18 mouse cellular contexts compared by ENCODE assay signal in genomic region chr6:5427033-5427432, GRCm38 (mm10). TPM values are rescaled to one million over a fixed set of nuclear protein-coding genes. Genes with fewer than 3 reads are reported as not detected.
"Had no signal": no experiment of that assay in that cellular context is flagged by ENCODE, and none has a peak within 500 bp of the region (broad histone marks: within the 10 kb centered on the region; RNA-seq: fewer than 3 reads in every experiment).

No protein-coding gene starts in this region.

- H3K9ac ChIP-seq: lung, embryonic 14.5 days; midbrain, embryonic 12.5 days; neural tube, embryonic 12.5 days; stomach, embryonic 15.5 days had no signal

- H3K36me3 ChIP-seq: midbrain, embryonic 12.5 days; neural tube, embryonic 12.5 days; stomach, embryonic 15.5 days had no signal

- ATAC-seq: midbrain, embryonic 16.5 days had no signal

- H3K4me3 ChIP-seq: midbrain, embryonic 10.5 days; midbrain, embryonic 12.5 days; myocyte; neural tube, embryonic 12.5 days; stomach, embryonic 15.5 days had no signal

- H3K27me3 ChIP-seq: midbrain, embryonic 12.5 days; neural tube, embryonic 12.5 days; stomach, embryonic 15.5 days had no signal

- DNase-seq: lung, adult 18-20 months; lung, embryonic 14.5 days; lung, postnatal 10 days; lung, postnatal 4 days; midbrain, embryonic 14.5 days; right cerebral cortex, postnatal 14 days; thymus, adult 2 months; thymus, postnatal 25 days; thymus, postnatal 4 days had no signal

- H3K4me2 ChIP-seq: lung, embryonic 14.5 days; midbrain, embryonic 12.5 days; neural tube, embryonic 12.5 days; stomach, embryonic 15.5 days had no signal

- H3K4me1 ChIP-seq: midbrain, embryonic 10.5 days; midbrain, embryonic 12.5 days; neural tube, embryonic 12.5 days; stomach, embryonic 15.5 days had no signal

- H3K27ac ChIP-seq: midbrain, embryonic 10.5 days; midbrain, embryonic 12.5 days; neural tube, embryonic 12.5 days; stomach, embryonic 15.5 days; stomach, postnatal 0 days had no signal

- H3K9me3 ChIP-seq: midbrain, embryonic 10.5 days; midbrain, embryonic 12.5 days; neural tube, embryonic 12.5 days; stomach, embryonic 15.5 days had no signal

RNA-seq across cellular contexts. Expression of gene Asb4, which starts 43.8 kb away (rescaled TPM):
- total RNA-seq: megakaryocyte-erythroid progenitor cell, adult 5-6 weeks; neutrophil, adult 5-6 weeks had no signal
